Mouse (Mus musculus) kidney, adult 2 months (tissue): ENCODE data around the gene Ebf4. TPM values are rescaled to one million over a fixed set of nuclear protein-coding genes. Genes with fewer than 3 reads are reported as not detected.
A peak's percentile ranks its signal among the peaks of the same experiment; 100 is the strongest.

ENCODE experiments used
- DNase-seq: peaks from one replicate; pipeline ENCODE4 v3.0.0; 2021
- H3K27ac ChIP-seq: fragments of 200-500 bp; 2 replicates; pipeline ENCODE4 v1.5.1; 2012; ENCODE audit warnings: low read depth, low read length, control low read depth, inconsistent platforms; ENCODE audit not compliant: insufficient read depth
- H3K27me3 ChIP-seq: fragments of 200-500 bp; replicated peaks from 2 replicates; pipeline ENCODE4 v1.6.1; 2012; ENCODE audit warnings: mild to moderate bottlenecking, moderate library complexity, low read length, inconsistent platforms; ENCODE audit not compliant: control insufficient read depth, insufficient read depth
- H3K36me3 ChIP-seq: fragments of 200-500 bp; 2 replicates; pipeline ENCODE4 v1.6.1; 2012; ENCODE audit warnings: mild to moderate bottlenecking, moderate library complexity, low read length, inconsistent platforms; ENCODE audit not compliant: control insufficient read depth, insufficient read depth
- H3K4me1 ChIP-seq: fragments of 200-500 bp; 2 replicates; pipeline ENCODE4 v1.6.1; 2011; ENCODE audit warnings: low read length; ENCODE audit not compliant: control insufficient read depth, insufficient read depth
- H3K4me3 ChIP-seq: fragments of 200-500 bp; 2 replicates; pipeline ENCODE4 v1.5.1; 2011; ENCODE audit warnings: mild to moderate bottlenecking, low read depth, low read length, control low read depth; ENCODE audit not compliant: insufficient read depth
- CTCF ChIP-seq: fragments of 200-500 bp; conservative IDR thresholded peaks from 2 replicates; pipeline ENCODE4 v1.5.1; 2011; ENCODE audit warnings: low read depth, mild to moderate bottlenecking, control low read depth, low read length, moderate library complexity, mixed read lengths; ENCODE audit not compliant: insufficient read depth, insufficient read length
- POLR2A ChIP-seq: fragments of 200-500 bp; IDR thresholded peaks from one replicate; pipeline ENCODE4 v1.6.1; 2011; ENCODE audit warnings: low read depth, low read length, control low read depth
- WGBS: fragments of 180-500 bp; shearing (Covaris S2); methylation state at CpG from one replicate; pipeline ENCODE4 v1.1.7; 2018; 5-methylcytosine and 5-hydroxymethylcytosine counted together
- polyA plus RNA-seq: library from polyadenylated mRNA; depleted of rRNA; stranded (reverse); fragments of >200 nt; gene quantifications from 2 replicates; pipeline ENCODE4 v1.2.3, GENCODE M21; 2012

Ebf4 gene
- polyA plus RNA-seq, 1 experiment = 1.8 TPM

DNA sequence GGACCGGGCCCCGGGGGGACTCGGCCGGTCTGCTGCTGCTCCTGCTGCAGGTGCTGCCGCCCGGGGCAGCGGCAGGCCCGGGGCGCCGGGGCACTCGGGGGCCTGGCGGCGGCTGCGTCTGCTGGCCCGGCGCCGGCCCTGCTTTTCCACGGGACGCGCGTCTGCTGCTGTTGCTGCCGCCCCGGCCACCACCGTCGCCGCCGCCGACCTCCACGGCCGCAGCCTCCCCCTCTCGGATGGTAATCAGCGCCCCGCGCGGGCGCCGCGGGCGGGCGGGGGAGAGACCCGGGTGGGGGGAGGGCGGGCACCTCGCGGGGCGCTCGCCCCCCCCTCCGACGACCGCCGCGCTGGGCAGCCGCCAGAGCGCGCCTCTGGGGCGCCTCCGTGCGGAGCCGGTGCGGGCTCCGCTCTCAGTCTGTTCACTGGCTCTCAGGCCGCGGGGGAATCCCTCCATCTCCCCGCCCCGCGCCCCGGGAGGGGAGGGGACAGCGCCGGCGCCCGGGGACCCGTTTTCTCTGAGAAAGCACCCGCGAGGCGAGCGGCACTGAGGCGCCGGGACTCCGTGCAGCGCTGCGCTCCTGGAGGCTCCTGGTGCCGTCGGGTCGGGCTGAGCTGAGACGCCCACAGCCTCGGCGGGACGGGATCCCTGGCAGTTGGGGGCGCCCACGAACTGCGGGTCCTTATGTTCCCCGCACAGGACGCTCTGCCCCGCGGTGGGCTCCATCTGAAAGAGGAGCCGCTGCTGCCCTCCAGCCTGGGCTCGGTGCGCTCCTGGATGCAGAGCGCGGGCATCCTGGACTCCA, 563 bp downstream of the Ebf4 start:
- Histone ChIP-seq H3K27ac (no peak overlapping the region), H3K4me1 (no peaks in the 10 kb centered on the region)
- peak; percentile 37 for DNase-seq

DNA sequence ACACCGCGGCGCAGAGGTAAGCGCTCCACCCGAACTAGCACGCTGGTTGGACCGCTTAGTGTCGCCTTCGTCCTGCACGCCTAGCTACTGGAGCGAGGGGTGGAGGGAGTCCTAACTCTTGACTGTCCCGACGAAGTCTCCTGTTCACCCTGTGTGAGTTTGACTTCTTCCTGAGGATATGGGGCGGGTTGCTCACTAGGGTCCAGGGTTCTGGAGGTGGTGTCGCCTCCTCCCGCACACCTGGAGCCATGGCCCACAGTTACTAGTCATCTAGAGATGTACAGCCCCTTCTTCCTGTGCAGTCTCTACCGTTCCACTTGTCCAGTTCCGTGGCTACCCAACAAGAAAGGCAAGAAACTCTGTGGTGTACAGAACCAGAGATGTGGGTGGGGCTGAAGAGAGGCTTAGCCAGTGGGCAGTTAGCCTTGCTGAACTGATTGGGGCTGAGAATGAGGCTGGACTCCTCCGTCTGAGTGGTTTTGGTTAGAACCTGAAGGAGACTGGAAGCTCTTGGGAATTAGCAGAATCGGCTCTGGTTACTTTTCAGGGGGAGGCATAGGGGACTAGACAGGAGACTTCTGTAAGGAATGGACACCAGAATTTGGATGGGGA, 1.3 kb downstream of the Ebf4 start:
- TF ChIP-seq POLR2A (no peak), CTCF (no peak)
- no peaks in the 10 kb centered on the region for H3K36me3 ChIP-seq
- no peak overlapping the region for H3K27ac ChIP-seq
- H3K4me3 ChIP-seq = peak overlapping the region; percentile 44; the same call in 1 of the 2 replicates
- no peaks in the 10 kb centered on the region for H3K4me1 ChIP-seq
- peaks cover 2% of the 10 kb centered on the region; the same call in 1 of the 2 replicates for H3K27me3 ChIP-seq
- DNase-seq = no peak
- WGBS = 6% methylated on average over 20 of the region's 20 CpGs

More for the DNA sequence above, 563 bp downstream of the Ebf4 start:
- no peak for TF ChIP-seq POLR2A
- TF ChIP-seq CTCF = no peak
- Histone ChIP-seq H3K4me3 (peak overlapping the region; percentile 44), H3K36me3 (no peaks in the 10 kb centered on the region), H3K27me3 (peaks cover 2% of the 10 kb centered on the region; the same call in 1 of the 2 replicates)
- WGBS = 2% methylated on average over 72 of the region's 99 CpGs

DNA sequence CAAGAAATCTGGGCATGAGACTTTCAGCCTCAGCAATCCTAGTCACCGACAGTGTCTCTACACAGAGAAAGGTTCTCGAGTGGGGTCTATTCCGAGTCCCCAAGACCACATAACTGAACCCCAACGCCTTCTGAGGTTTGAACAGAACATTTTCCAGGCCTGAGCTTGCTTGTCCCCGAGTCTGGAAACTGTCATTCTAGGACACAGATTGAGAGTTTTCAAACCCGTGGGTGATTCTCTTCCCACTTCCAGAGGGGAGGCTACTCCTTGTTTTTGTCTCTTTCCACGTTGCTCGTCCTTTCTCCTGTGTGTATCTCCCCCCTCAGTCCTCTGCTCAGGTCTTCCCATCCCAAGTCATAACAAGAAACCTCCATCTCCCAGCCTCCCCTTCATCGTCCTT, 2.6 kb downstream of the Ebf4 start:
- DNase-seq = no peak
- WGBS = 91% methylated on average over 9 of the region's 9 CpGs
- Histone ChIP-seq H3K27ac (no peak overlapping the region), H3K36me3 (no peaks in the 10 kb centered on the region), H3K4me1 (no peaks in the 10 kb centered on the region), H3K4me3 (no peak overlapping the region), H3K27me3 (peaks cover 2% of the 10 kb centered on the region; the same call in 1 of the 2 replicates)
- no peak for TF ChIP-seq POLR2A
- TF ChIP-seq CTCF = no peak

DNA sequence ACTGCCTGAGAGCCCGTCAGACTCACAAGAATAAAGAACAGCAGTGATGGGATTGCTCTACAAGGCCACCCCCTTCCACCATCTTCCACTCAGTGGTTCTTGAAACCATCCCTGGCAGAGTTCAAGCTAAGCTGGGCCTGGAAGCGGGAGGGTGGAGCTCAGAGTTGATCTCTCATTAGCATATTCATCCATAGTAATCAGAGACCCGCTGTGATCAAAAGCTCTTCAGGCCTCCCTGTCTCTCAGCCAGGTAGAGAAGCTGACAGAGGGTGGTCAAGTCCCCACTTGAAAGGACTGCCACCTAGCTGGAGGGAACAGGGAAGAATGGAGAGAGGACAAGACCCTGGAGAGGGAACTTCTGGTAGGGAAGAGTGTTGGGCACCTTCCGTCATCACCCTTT, 8.0 kb downstream of the Ebf4 start:
- Histone ChIP-seq H3K27ac (no peak overlapping the region), H3K4me1 (no peaks in the 10 kb centered on the region), H3K27me3 (no peaks in the 10 kb centered on the region), H3K36me3 (no peaks in the 10 kb centered on the region), H3K4me3 (no peak overlapping the region)
- 77% methylated on average over 4 of the region's 4 CpGs for whole genome bisulfite sequencing
- no peak for DNase-seq
- TF ChIP-seq POLR2A (no peak), CTCF (no peak)

DNA sequence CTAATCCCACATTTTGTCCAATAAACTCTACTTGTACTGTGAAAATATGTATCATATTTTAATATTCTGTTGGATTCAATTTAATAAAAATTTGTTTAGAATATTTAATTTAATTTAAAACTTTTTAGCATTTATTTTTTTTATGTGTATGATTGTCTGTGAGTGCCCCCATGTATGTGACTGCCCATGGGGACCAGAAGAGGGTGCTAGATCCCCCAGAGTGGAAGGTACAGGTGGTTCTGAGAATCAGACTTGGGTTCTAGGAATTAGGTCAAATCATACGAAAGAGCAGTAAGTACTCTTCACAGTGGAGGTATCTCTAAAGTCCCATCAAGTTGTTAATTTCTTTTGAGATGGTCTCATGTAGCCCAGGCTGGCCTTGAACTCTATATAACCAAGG, 32.1 kb downstream of the Ebf4 start:
- no peak for DNase-seq
- H3K4me1 ChIP-seq = no peaks in the 10 kb centered on the region
- no peaks in the 10 kb centered on the region for H3K36me3 ChIP-seq
- H3K27ac ChIP-seq = no peak overlapping the region
- TF ChIP-seq POLR2A = no peak
- TF ChIP-seq CTCF = no peak
- no peaks in the 10 kb centered on the region for H3K27me3 ChIP-seq
- WGBS = 50% methylated on average over 1 of the region's 1 CpGs
- H3K4me3 ChIP-seq = no peak overlapping the region

DNA sequence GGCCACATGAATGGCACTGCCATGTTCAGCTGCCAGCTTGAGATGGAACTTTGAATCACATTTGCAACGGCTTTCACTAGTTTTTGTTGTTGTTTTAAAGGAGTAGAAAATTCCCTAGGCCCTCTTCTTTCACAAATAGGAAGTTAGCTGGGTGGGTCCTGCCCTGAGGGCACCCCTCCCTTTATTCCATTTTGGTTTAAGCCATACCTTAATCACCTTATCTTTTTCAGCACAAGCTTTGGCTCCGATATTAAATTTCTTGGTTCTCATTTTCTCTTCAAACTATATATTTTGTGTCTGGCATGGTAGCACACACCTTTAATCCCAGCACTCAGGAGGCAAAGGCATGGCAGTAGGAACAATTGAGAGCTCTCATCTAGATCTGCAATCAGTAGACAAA, 34.5 kb downstream of the Ebf4 start:
- WGBS = 92% methylated on average over 2 of the region's 2 CpGs

DNA sequence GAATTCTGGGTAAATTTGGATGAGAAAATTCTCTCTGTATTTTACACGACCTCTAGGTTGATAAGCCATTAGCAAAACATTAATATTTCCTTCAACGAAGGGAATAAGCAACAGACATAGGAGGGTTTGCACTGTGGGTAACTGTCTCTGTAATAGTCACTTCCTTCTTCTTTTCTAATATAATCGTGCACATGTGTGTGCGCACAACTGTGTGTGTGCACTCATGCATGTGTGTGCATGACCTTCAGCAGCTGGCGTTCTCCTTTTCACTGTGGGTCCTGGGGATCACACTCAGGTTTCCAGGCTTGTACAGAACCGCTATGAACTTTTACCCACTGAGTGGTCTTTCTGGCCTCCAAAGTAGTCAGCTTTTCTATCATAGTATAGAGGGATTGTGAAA, 40.1 kb downstream of the Ebf4 start:
- Histone ChIP-seq H3K4me3 (no peak overlapping the region), H3K27me3 (no peaks in the 10 kb centered on the region), H3K36me3 (no peaks in the 10 kb centered on the region), H3K4me1 (no peaks in the 10 kb centered on the region), H3K27ac (no peak overlapping the region)
- no peak for DNase-seq
- WGBS = 69% methylated on average over 6 of the region's 6 CpGs
- no peak for TF ChIP-seq CTCF
- TF ChIP-seq POLR2A = no peak

More for the DNA sequence above, 34.5 kb downstream of the Ebf4 start:
- H3K4me3 ChIP-seq = no peak overlapping the region
- no peaks in the 10 kb centered on the region for H3K4me1 ChIP-seq
- H3K36me3 ChIP-seq = no peaks in the 10 kb centered on the region
- no peak overlapping the region for H3K27ac ChIP-seq
- no peak for DNase-seq
- no peaks in the 10 kb centered on the region for H3K27me3 ChIP-seq
- TF ChIP-seq POLR2A (no peak), CTCF (no peak)
